Mouse (Mus musculus) hindbrain, embryonic 13.5 days (tissue): Measurements from ENCODE around the gene Fkbp15. TPM values are rescaled to one million over a fixed set of nuclear protein-coding genes. Genes with fewer than 3 reads are reported as not detected.

ENCODE experiments used
- ATAC-seq: fragments of 200-750 bp; cut with Nextera tagmentation; 2 replicates; pipeline ENCODE4 v1.8.0; 2017; ENCODE audit warnings: moderate TSS enrichment; ENCODE audit not compliant: low FRiP score
- H3K27ac ChIP-seq: fragments of 300-500 bp; sonication (generic); 2 replicates; pipeline ENCODE4 v1.5.1; 2015; ENCODE audit warnings: inconsistent platforms, mild to moderate bottlenecking, moderate library complexity
- H3K27me3 ChIP-seq: fragments of 300-500 bp; sonication (generic); 2 replicates; pipeline ENCODE4 v1.6.1; 2015; ENCODE audit warnings: mild to moderate bottlenecking, inconsistent platforms
- H3K36me3 ChIP-seq: fragments of 300-500 bp; sonication (generic); 2 replicates; pipeline ENCODE4 v1.6.1; 2015; ENCODE audit warnings: mild to moderate bottlenecking, inconsistent platforms
- H3K4me1 ChIP-seq: fragments of 300-500 bp; sonication (generic); replicated peaks from 2 replicates; pipeline ENCODE4 v1.6.1; 2015; ENCODE audit warnings: inconsistent platforms
- H3K4me2 ChIP-seq: fragments of 300-500 bp; sonication (generic); 2 replicates; pipeline ENCODE4 v1.6.1; 2015; ENCODE audit warnings: inconsistent platforms, mild to moderate bottlenecking, moderate library complexity
- H3K4me3 ChIP-seq: fragments of 300-500 bp; sonication (generic); 2 replicates; pipeline ENCODE4 v1.5.1; 2015; ENCODE audit warnings: mild to moderate bottlenecking, inconsistent platforms
- H3K9ac ChIP-seq: fragments of 300-500 bp; sonication (generic); 2 replicates; pipeline ENCODE4 v1.6.1; 2015; ENCODE audit warnings: mild to moderate bottlenecking, inconsistent platforms
- H3K9me3 ChIP-seq: fragments of 300-500 bp; sonication (generic); 2 replicates; pipeline ENCODE4 v1.6.1; 2016; ENCODE audit warnings: inconsistent platforms
- WGBS: fragments of 180-500 bp; shearing (Covaris S2); methylation state at CpG from one replicate; pipeline ENCODE4 v1.1.7; 2015; 5-methylcytosine and 5-hydroxymethylcytosine counted together
- polyA plus RNA-seq: library from polyadenylated mRNA; unstranded; fragments of >200 nt; fragmentation: Nextera tagmentation; extraction: Ambion mirVana; gene quantifications from 2 replicates; pipeline ENCODE4 v1.2.1, GENCODE M21; 2015

Fkbp15 gene
- 22.9 and 25.4 TPM in 2 replicates for polyA plus RNA-seq

GRCm38 (mm10) chr4:62360088-62360804 is at the start of gene Fkbp15, which contains the start of gene Slc31a1:
TSS of gene Fkbp15 (minus strand) at chr4:62360548.
TSS of gene Slc31a1 (plus strand) at chr4:62360727.
- peak within 1 kb of the TSS; percentile 73 for H3K4me3 ChIP-seq
- H3K4me1 ChIP-seq, result peaks cover 30% of the 10 kb centered on the region
- WGBS, result under 1% methylated on average over 51 of the region's 51 CpGs
- H3K4me2 ChIP-seq, result peak within 1 kb of the TSS; percentile 76
- H3K9ac ChIP-seq, result peak within 1 kb of the TSS; percentile 87
- no peaks in the 10 kb centered on the region; the same call in 1 of the 2 replicates for H3K36me3 ChIP-seq
- no peaks in the 10 kb centered on the region for H3K27me3 ChIP-seq
- H3K9me3 ChIP-seq, result no peaks in the 10 kb centered on the region
- ATAC-seq, result peak; percentile 100
- H3K27ac ChIP-seq, result peak within 1 kb of the TSS; percentile 87

- Histone ChIP-seq H3K27ac (0 out of 2 replicates have a peak overlapping the region, but pooled peaks have one; percentile 89), H3K9ac (peak overlapping the region; percentile 88), H3K4me3 (peak overlapping the region; percentile 78), H3K36me3 (peaks cover 38% of the 10 kb centered on the region), H3K9me3 (no peaks in the 10 kb centered on the region), H3K4me1 (peaks cover 41% of the 10 kb centered on the region), H3K27me3 (no peaks in the 10 kb centered on the region), H3K4me2 (peak overlapping the region; percentile 74)
- 38% methylated on average over 6 of the region's 6 CpGs for WGBS
- ATAC-seq, result no peak
These were observed 49.3 kb upstream of the Fkbp15 start for GRCm38 (mm10) chr4:62409615-62410014.

GRCm38 (mm10) chr4:62408601-62409282 is 48.4 kb upstream of the Fkbp15 start, which contains the start of the genes Cdc26 and Prpf4:
TSS of gene Cdc26 (minus strand) at chr4:62408642.
TSS of gene Prpf4 (plus strand) at chr4:62408797.
- peak within 1 kb of the TSS; percentile 78 for H3K4me3 ChIP-seq
- peak; percentile 99 for ATAC-seq
- no peaks in the 10 kb centered on the region for H3K9me3 ChIP-seq
- peaks cover 48% of the 10 kb centered on the region for H3K4me1 ChIP-seq
- peak within 1 kb of the TSS; percentile 89 for H3K27ac ChIP-seq
- peak within 1 kb of the TSS; percentile 88 for H3K9ac ChIP-seq
- peaks cover 31% of the 10 kb centered on the region for H3K36me3 ChIP-seq
- under 1% methylated on average over 39 of the region's 39 CpGs for WGBS
- H3K27me3 ChIP-seq, result no peaks in the 10 kb centered on the region
- H3K4me2 ChIP-seq, result peak within 1 kb of the TSS; percentile 74

GRCm38 (mm10) chr4:62407730-62408582 is 47.6 kb upstream of the Fkbp15 start:
- Histone ChIP-seq H3K27me3 (no peaks in the 10 kb centered on the region), H3K36me3 (peaks cover 28% of the 10 kb centered on the region), H3K4me3 (peak overlapping the region; percentile 78), H3K27ac (peak overlapping the region; percentile 83), H3K4me2 (peak overlapping the region; percentile 55), H3K9ac (peak overlapping the region; percentile 82), H3K4me1 (peaks cover 53% of the 10 kb centered on the region), H3K9me3 (no peaks in the 10 kb centered on the region)
- ATAC-seq, result peak; percentile 75
- under 1% methylated on average over 35 of the region's 35 CpGs for WGBS

GRCm38 (mm10) chr4:62406133-62406532 is 45.8 kb upstream of the Fkbp15 start:
- 80% methylated on average over 4 of the region's 4 CpGs for WGBS
- H3K4me1 ChIP-seq, result peaks cover 53% of the 10 kb centered on the region
- no peak for ATAC-seq

DNA sequence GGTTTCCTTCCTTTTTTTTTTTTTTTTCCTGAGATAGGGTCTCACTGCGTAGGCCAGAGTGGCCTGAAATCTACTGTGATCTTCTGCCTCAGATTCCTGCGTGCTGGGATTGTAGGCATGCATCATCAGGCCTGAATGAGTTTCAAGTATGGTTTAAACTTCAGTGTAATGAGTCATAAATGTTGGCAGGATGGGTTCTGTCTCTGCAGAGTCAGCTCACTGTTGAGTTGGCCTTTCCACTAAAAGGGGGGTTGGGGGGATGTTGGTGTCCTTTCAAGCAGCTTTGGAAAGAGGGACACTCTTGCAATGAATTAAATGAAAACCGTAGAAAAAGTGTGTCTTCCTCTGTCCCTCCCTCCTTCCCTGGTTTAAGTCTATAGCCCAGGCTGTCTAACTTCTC is 38.6 kb upstream of the Fkbp15 start:
- H3K27me3 ChIP-seq, result no peaks in the 10 kb centered on the region
- no peaks in the 10 kb centered on the region for H3K9me3 ChIP-seq
- H3K4me2 ChIP-seq, result no peak overlapping the region
- H3K27ac ChIP-seq, result no peak overlapping the region
- no peak overlapping the region for H3K4me3 ChIP-seq
- 95% methylated on average over 3 of the region's 3 CpGs for WGBS
- no peak overlapping the region for H3K9ac ChIP-seq
- H3K4me1 ChIP-seq, result peaks cover 5% of the 10 kb centered on the region
- H3K36me3 ChIP-seq, result peaks cover 82% of the 10 kb centered on the region
- no peak for ATAC-seq

More at GRCm38 (mm10) chr4:62406133-62406532, 45.8 kb upstream of the Fkbp15 start:
- Histone ChIP-seq H3K36me3 (peaks cover 27% of the 10 kb centered on the region), H3K4me3 (no peak overlapping the region), H3K27me3 (no peaks in the 10 kb centered on the region), H3K9me3 (no peaks in the 10 kb centered on the region), H3K27ac (no peak overlapping the region), H3K4me2 (no peak overlapping the region), H3K9ac (no peak overlapping the region)

DNA sequence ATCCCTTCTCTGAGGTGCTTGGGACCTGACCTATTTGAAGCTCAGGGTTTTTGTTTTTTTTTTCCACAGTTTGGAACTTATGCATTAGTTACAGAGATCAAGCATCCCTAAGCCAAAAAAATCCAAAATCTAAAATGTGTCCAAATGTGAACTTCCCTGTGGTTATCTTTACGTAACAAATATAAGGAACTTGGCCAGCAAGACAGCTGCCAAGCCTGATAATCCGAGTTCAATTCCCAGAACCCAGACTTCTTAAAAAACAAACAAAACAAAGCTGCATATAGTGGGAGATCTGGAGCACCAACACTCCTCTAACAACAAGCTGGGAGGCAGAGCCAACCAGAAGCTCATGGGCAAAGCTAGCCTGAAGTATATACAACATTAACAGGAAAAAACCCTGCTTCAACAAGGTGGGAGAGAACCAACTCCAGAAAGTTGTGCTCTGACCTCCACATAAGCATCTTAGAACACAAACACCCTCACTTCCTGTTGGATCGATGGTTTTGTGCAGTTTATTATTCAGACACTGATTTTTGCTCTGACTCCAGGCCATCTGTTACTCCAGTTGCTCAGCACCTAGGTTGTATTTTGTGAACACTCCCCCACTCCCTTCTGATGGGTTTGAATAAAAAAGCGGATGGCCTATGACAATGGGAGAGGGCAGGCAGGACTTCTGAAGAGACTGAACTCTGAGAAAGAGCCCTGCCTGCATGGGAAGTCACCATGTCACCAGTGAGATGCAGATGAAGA is 37.4 kb upstream of the Fkbp15 start:
- H3K27ac ChIP-seq, result no peak overlapping the region
- H3K4me2 ChIP-seq, result no peak overlapping the region
- no peaks in the 10 kb centered on the region for H3K9me3 ChIP-seq
- no peak for ATAC-seq
- no peak overlapping the region for H3K9ac ChIP-seq
- no peaks in the 10 kb centered on the region for H3K4me1 ChIP-seq
- H3K27me3 ChIP-seq, result no peaks in the 10 kb centered on the region
- H3K4me3 ChIP-seq, result no peak overlapping the region
- peaks cover 79% of the 10 kb centered on the region for H3K36me3 ChIP-seq
- WGBS, result 90% methylated on average over 4 of the region's 4 CpGs

- no peak overlapping the region for H3K4me2 ChIP-seq
- no peak overlapping the region for H3K9ac ChIP-seq
- H3K4me1 ChIP-seq, result no peaks in the 10 kb centered on the region
- H3K9me3 ChIP-seq, result no peaks in the 10 kb centered on the region
- H3K27ac ChIP-seq, result no peak overlapping the region
- H3K4me3 ChIP-seq, result no peak overlapping the region
- ATAC-seq, result no peak
- H3K36me3 ChIP-seq, result peaks cover 77% of the 10 kb centered on the region
- WGBS, result 93% methylated on average over 1 of the region's 1 CpGs
- no peaks in the 10 kb centered on the region for H3K27me3 ChIP-seq
These were observed 35.5 kb upstream of the Fkbp15 start for GRCm38 (mm10) chr4:62395806-62396205.

DNA sequence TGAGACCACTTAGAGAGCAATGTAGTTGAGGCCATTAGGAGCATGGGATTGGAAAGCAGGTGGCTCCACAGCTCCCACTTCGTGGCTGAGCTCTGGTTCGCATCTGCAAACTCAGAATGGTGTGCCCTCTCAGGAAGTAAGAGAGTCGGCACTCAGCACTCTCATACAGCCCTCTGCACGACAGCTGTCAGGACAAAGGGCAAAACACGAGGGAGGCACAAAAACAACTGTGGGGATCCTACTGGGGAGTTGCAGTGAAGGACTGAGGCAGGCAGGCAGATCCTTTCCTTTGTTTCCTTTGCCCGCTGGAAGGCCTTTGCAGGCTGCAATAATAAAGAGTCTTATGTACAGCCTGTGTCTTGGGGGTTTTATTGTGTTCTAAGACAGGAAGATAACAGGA is 33.1 kb upstream of the Fkbp15 start:
- peaks cover 78% of the 10 kb centered on the region for H3K36me3 ChIP-seq
- H3K9me3 ChIP-seq, result no peaks in the 10 kb centered on the region
- ATAC-seq, result no peak
- H3K27me3 ChIP-seq, result no peaks in the 10 kb centered on the region
- no peaks in the 10 kb centered on the region for H3K4me1 ChIP-seq
- no peak overlapping the region for H3K4me3 ChIP-seq
- no peak overlapping the region for H3K4me2 ChIP-seq
- no peak overlapping the region for H3K27ac ChIP-seq
- H3K9ac ChIP-seq, result no peak overlapping the region
- WGBS, result 17% methylated on average over 6 of the region's 6 CpGs

DNA sequence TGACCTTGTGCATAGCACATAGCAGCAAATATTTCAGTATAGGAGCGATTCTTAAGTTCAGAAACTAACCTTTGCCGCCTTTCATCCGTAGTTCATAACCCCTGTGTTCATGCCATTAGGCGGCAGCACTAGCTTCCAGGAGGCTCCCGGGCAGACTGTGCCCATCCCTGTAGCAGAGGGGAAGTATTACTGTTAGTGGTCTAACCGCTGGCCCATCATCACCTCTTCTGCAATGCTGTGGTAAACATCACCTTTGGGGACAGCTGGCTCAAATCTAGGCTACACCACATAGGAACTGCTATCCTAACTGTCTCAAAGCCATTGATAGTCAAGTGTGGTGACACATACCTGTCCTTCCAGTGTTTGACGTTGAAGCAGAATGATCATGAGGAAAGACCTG is 31.5 kb upstream of the Fkbp15 start:
- Histone ChIP-seq H3K9ac (no peak overlapping the region), H3K4me3 (no peak overlapping the region), H3K4me1 (no peaks in the 10 kb centered on the region), H3K36me3 (peaks cover 75% of the 10 kb centered on the region), H3K27me3 (no peaks in the 10 kb centered on the region), H3K27ac (no peak overlapping the region), H3K4me2 (no peak overlapping the region), H3K9me3 (no peaks in the 10 kb centered on the region)
- ATAC-seq, result no peak
- WGBS, result 91% methylated on average over 7 of the region's 7 CpGs
